Mouse (Mus musculus) ovary, postnatal 14 days (tissue): ENCODE data around the gene Lamtor1.
A peak's percentile ranks its signal among the peaks of the same experiment; 100 is the strongest.

Source experiments
- DNase-seq: peaks from one replicate; pipeline ENCODE4 v3.0.0; 2022; ENCODE audit warnings: low spot score

The Lamtor1 gene

GRCm38 (mm10) chr7:101955862-101956261 is 50.2 kb downstream of the Lamtor1 start:
- no peak for DNase-seq

GRCm38 (mm10) chr7:101956481-101956880 is 50.8 kb downstream of the Lamtor1 start:
- no peak for DNase-seq

GRCm38 (mm10) chr7:101956911-101957310 is 51.2 kb downstream of the Lamtor1 start:
- no peak for DNase-seq

- DNase-seq: no peak
These were observed 57.1 kb downstream of the Lamtor1 start for GRCm38 (mm10) chr7:101962829-101963228.

- no peak for DNase-seq
These were observed 57.9 kb downstream of the Lamtor1 start for GRCm38 (mm10) chr7:101963621-101964020.

GRCm38 (mm10) chr7:101964551-101964950 is 58.8 kb downstream of the Lamtor1 start:
- no peak for DNase-seq

GRCm38 (mm10) chr7:101965606-101966005 is 59.9 kb downstream of the Lamtor1 start:
- DNase-seq: no peak

GRCm38 (mm10) chr7:101967256-101967655 is 61.6 kb downstream of the Lamtor1 start:
- DNase-seq: no peak

GRCm38 (mm10) chr7:101968751-101969150 is 63.0 kb downstream of the Lamtor1 start:
- no peak for DNase-seq

- DNase-seq: peak; percentile 79
These were observed 64.2 kb downstream of the Lamtor1 start for GRCm38 (mm10) chr7:101969694-101970428.

GRCm38 (mm10) chr7:101970429-101970775 is 64.7 kb downstream of the Lamtor1 start:
- peak; percentile 90 for DNase-seq

- peak; percentile 71 for DNase-seq
These were observed 65.2 kb downstream of the Lamtor1 start for GRCm38 (mm10) chr7:101970821-101971461.

- DNase-seq: no peak
These were observed 66.0 kb downstream of the Lamtor1 start for GRCm38 (mm10) chr7:101971721-101972120.

- no peak for DNase-seq
These were observed 68.0 kb downstream of the Lamtor1 start for GRCm38 (mm10) chr7:101973730-101974129.

- DNase-seq: no peak
These were observed 68.8 kb downstream of the Lamtor1 start for GRCm38 (mm10) chr7:101974505-101974904.
